Mouse (Mus musculus): ENCODE results near the gene Olfr181. TPM values are rescaled to one million over a fixed set of nuclear protein-coding genes. Genes with fewer than 3 reads are reported as not detected.

The Olfr181 gene
- not detected in 2 replicates for polyA plus RNA-seq (2015; fragmentation: Nextera tagmentation; extraction: Ambion mirVana)

DNA sequence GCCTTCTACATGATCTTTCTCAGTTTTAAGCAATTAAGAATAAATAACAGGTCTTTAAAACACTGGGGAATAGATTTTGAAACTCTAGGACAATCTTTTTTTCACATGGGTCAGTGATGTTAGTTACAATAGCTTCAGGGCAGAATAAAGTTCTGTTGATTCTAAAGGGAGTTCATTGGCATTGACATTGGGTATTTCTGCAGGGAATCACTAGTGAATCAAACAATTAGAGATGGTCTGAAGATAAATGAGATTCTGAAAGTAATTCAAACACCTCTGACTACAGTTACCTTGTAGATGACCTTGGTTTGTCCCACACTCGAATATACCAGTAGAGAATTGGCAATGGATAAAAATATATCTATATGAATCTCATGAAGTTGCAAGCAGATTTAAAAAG, at the start of gene Olfr181:
Gene Olfr181 (minus strand): TSS at position 101 of the 400 bp plus-strand sequence.
- no peak within 1 kb of the TSS for H3K4me2 ChIP-seq
- 68% methylated on average over 1 of the region's 1 CpGs for WGBS

DNA sequence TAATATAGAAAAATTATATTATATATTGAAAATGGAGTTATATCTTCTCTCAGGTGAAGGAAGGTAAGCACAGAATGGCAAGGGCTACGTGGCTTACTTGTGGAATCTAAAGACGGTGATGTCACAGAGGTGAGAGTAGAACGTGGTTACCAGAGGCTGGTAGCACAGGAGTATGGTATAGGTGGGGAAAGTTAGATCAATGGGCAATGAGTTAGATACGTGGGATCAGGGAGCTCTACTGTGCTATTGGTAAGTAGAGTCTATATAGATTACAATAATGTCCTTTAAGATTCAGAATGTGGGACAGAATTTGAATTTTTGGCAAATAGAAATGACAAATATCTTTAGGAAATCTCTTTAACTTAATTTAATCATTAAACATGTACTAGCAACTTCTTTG, 737 bp upstream of the Olfr181 start, which contains the start of gene Olfr180:
Gene Olfr180 (minus strand): TSS at position 101 of the 400 bp plus-strand sequence.
- H3K4me3 ChIP-seq = no peak within 1 kb of the TSS
- H3K4me1 ChIP-seq = no peaks in the 10 kb centered on the region
- H3K27me3 ChIP-seq = no peaks in the 10 kb centered on the region
- H3K9me3 ChIP-seq = no peaks in the 10 kb centered on the region
- no peak within 1 kb of the TSS for H3K4me2 ChIP-seq
- H3K9ac ChIP-seq = no peak within 1 kb of the TSS
- H3K36me3 ChIP-seq = no peaks in the 10 kb centered on the region
- H3K27ac ChIP-seq = no peak within 1 kb of the TSS
- WGBS = 82% methylated on average over 4 of the region's 4 CpGs
- no peak for ATAC-seq (ENCODE audit: insufficient number of reproducible peaks, low FRiP score, low TSS enrichment, low read depth)

More for the DNA sequence above, at the start of gene Olfr181:
- Histone ChIP-seq H3K36me3 (no peaks in the 10 kb centered on the region), H3K27ac (no peak within 1 kb of the TSS), H3K27me3 (no peaks in the 10 kb centered on the region), H3K9ac (no peak within 1 kb of the TSS), H3K4me3 (no peak within 1 kb of the TSS), H3K4me1 (no peaks in the 10 kb centered on the region), H3K9me3 (no peaks in the 10 kb centered on the region)
- ATAC-seq (ENCODE audit: insufficient number of reproducible peaks, low FRiP score, low TSS enrichment, low read depth) = no peak

DNA sequence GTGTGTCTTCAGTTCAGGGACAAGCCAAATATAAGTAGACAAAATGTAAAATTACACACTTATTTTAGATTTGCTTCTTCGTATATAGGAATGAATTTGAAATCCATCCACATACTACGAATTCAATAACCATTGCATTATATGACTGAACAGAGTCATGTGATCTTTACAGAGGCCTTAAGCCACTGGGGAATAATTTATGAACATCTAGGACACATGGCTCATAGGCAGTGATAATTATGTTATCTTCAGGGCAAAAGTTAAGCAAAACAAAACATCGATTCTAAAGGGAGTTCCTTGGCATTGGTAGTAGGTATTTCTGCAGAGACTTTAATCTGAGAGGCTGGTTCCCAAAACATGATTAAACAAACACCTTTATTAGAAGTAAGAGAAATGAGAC, 36.6 kb downstream of the Olfr181 start, which contains the start of gene Olfr178:
Gene Olfr178 (minus strand): TSS at position 101 of the 400 bp plus-strand sequence.
- no peaks in the 10 kb centered on the region for H3K9me3 ChIP-seq
- H3K4me3 ChIP-seq = no peak within 1 kb of the TSS
- no peak within 1 kb of the TSS for H3K9ac ChIP-seq
- 89% methylated on average over 3 of the region's 3 CpGs for WGBS
- H3K4me1 ChIP-seq = no peaks in the 10 kb centered on the region
- no peak within 1 kb of the TSS for H3K4me2 ChIP-seq
- no peak within 1 kb of the TSS for H3K27ac ChIP-seq
- no peak for ATAC-seq (ENCODE audit: insufficient number of reproducible peaks, low FRiP score, low TSS enrichment, low read depth)
- H3K36me3 ChIP-seq = no peaks in the 10 kb centered on the region
- no peaks in the 10 kb centered on the region for H3K27me3 ChIP-seq

DNA sequence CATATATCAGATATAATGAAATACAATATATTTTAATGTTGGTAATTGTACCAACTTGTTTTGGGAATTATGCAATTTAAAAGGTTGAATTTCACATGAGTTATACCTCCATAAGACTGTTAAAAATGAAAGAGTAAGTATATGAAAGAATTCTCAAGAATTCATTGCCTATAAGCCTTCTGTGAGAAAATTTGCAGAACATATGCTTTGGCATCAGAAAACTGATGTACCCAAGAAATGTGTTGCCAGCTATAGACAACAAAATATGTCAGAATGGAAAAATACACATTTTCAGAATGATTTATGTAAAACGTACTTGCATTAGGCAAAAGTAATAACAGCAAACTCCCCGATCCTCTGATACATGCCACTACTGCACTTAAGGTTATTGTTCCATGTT, 44.1 kb downstream of the Olfr181 start:
- 90% methylated on average over 2 of the region's 2 CpGs for WGBS
- Histone ChIP-seq H3K27me3 (no peaks in the 10 kb centered on the region), H3K4me2 (no peak overlapping the region), H3K4me1 (no peaks in the 10 kb centered on the region), H3K9me3 (no peaks in the 10 kb centered on the region), H3K36me3 (no peaks in the 10 kb centered on the region), H3K9ac (no peak overlapping the region), H3K4me3 (no peak overlapping the region), H3K27ac (no peak overlapping the region)
- no peak for ATAC-seq (ENCODE audit: insufficient number of reproducible peaks, low FRiP score, low TSS enrichment, low read depth)

Other genes with a start within 250 kb of the Olfr181 start
- gene Gpr15, start 209.7 kb downstream of the Olfr181 start, polyA plus RNA-seq (2015; fragmentation: Nextera tagmentation; extraction: Ambion mirVana) = not detected in 2 replicates
- gene Cldnd1, start 200.8 kb downstream of the Olfr181 start, polyA plus RNA-seq (2015; fragmentation: Nextera tagmentation; extraction: Ambion mirVana) = 138 and 147 TPM in 2 replicates
- not detected in 2 replicates for gene Olfr172, start 165.6 kb downstream of the Olfr181 start, polyA plus RNA-seq (2015; fragmentation: Nextera tagmentation; extraction: Ambion mirVana)
- gene Olfr173, start 128.5 kb downstream of the Olfr181 start, polyA plus RNA-seq (2015; fragmentation: Nextera tagmentation; extraction: Ambion mirVana) = not detected in 2 replicates
- gene Olfr175-ps1, start 102.0 kb downstream of the Olfr181 start, polyA plus RNA-seq (2015; fragmentation: Nextera tagmentation; extraction: Ambion mirVana) = not detected in 2 replicates
- not detected in 2 replicates for gene Olfr177, start 54.0 kb downstream of the Olfr181 start, polyA plus RNA-seq (2015; fragmentation: Nextera tagmentation; extraction: Ambion mirVana)
- not detected in 2 replicates for gene Olfr178, start 36.7 kb downstream of the Olfr181 start, polyA plus RNA-seq (2015; fragmentation: Nextera tagmentation; extraction: Ambion mirVana)
- gene Olfr180, start 637 bp upstream of the Olfr181 start, polyA plus RNA-seq (2015; fragmentation: Nextera tagmentation; extraction: Ambion mirVana) = not detected in 2 replicates
- gene Olfr183, start 66.6 kb upstream of the Olfr181 start, polyA plus RNA-seq (2015; fragmentation: Nextera tagmentation; extraction: Ambion mirVana) = not detected in 2 replicates
- not detected in 2 replicates for gene Olfr186, start 101.5 kb upstream of the Olfr181 start, polyA plus RNA-seq (2015; fragmentation: Nextera tagmentation; extraction: Ambion mirVana)
- gene Olfr187, start 111.0 kb upstream of the Olfr181 start, polyA plus RNA-seq (2015; fragmentation: Nextera tagmentation; extraction: Ambion mirVana) = not detected in 2 replicates
- gene Olfr190, start 149.2 kb upstream of the Olfr181 start, polyA plus RNA-seq (2015; fragmentation: Nextera tagmentation; extraction: Ambion mirVana) = not detected in 2 replicates
- gene Olfr191, start 161.1 kb upstream of the Olfr181 start, polyA plus RNA-seq (2015; fragmentation: Nextera tagmentation; extraction: Ambion mirVana) = not detected in 2 replicates
- not detected in 2 replicates for gene Olfr193, start 183.1 kb upstream of the Olfr181 start, polyA plus RNA-seq (2015; fragmentation: Nextera tagmentation; extraction: Ambion mirVana)
- not detected in 2 replicates for gene Olfr194, start 192.3 kb upstream of the Olfr181 start, polyA plus RNA-seq (2015; fragmentation: Nextera tagmentation; extraction: Ambion mirVana)
- gene Olfr195, start 218.3 kb upstream of the Olfr181 start, polyA plus RNA-seq (2015; fragmentation: Nextera tagmentation; extraction: Ambion mirVana) = not detected in 2 replicates
- gene Olfr196, start 241.7 kb upstream of the Olfr181 start, polyA plus RNA-seq (2015; fragmentation: Nextera tagmentation; extraction: Ambion mirVana) = not detected in 2 replicates